Mouse (Mus musculus) left cerebral cortex, postnatal 25 days (tissue): ENCODE data around the gene Olfr577. TPM values are rescaled to one million over a fixed set of nuclear protein-coding genes. Genes with fewer than 3 reads are reported as not detected.

Experiments
- DNase-seq, 2 experiments: peaks; one replicate each; pipeline ENCODE4 v3.0.0; 2022; ENCODE audit warnings: low spot score in 2 of 2, mixed read lengths in 1 of 2
- intact Hi-C: fragments of 180-260 bp; cut with DNase I; formaldehyde crosslinking; loops from one replicate; pipeline ENCODE4 v1.15.1; 2025
- total RNA-seq, 2 experiments: library from RNA; stranded (reverse); gene quantifications; 2 replicates each; pipeline ENCODE4 v1.2.3; 2021

The Olfr577 gene
- not detected for total RNA-seq

DNA sequence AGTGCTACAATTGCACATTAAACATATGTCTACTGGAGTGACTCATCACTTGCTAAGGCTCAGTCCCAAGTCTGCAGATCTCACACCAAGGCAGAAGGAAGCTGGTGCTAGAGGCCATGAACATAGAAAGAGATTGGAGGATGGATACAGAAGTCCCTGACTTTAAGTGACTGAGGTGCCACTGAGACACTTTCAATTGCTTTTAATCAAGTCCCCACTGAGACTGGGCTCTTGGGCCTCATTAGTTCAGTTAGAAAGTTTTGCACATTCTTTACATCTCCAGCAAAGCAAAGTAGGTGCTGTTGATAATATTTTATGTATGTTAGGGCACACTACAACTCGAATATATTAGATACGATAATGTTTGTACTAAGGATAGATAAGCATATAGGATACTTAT lies at the start of gene Olfr577:
Gene Olfr577, minus strand, starts transcription at position 101 of the 400 bp plus-strand sequence.
- peak in 1 of 2 experiments; percentile 12 for DNase-seq
- intact Hi-C loops, result no loop called here

DNA sequence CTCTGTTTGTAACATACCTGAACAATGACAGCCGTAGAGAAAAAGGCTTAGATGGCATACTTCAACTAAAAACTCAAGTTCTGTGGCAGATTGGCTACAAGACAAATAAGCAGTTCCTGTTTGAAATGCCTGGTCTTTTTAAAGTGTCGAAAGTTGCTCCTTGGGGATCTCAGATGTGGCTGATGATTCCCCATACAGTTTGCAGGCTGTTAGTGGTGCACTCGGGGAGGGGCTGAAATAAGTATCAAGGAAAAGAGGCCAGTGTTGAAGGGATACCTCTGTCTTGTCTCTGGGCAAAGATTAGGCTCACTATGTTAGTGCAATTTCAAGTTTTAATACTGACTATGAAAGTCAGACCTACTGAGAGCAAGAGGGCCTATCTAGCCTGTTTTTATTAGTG lies 13.5 kb upstream of the Olfr577 start, which contains the start of gene Olfr578:
Gene Olfr578, minus strand, starts transcription at position 101 of the 400 bp plus-strand sequence.
- DNase-seq, result no peak
- intact Hi-C loops, result no loop called here

DNA sequence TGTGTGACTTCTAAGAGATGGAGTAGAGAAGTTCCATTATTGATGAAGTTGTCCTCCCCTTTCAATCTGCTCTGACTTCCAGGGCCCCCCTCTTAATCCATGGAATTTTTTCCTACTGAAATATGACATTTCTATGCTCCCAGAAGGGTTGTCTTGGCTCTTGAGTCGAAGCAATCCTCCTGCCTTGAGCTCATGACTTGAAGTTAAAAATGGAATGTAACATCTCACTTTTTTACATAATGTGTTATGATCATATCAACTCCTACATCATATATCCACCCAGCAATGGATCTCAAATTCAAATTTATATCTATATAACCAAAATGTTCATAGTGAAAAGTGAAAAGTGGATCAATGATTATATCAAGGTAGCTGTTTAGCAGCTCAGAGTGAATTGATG lies 1.3 kb downstream of the Olfr577 start:
- peak in 1 of 2 experiments; percentile 42 for DNase-seq
- intact Hi-C loops, result no loop called here

DNA sequence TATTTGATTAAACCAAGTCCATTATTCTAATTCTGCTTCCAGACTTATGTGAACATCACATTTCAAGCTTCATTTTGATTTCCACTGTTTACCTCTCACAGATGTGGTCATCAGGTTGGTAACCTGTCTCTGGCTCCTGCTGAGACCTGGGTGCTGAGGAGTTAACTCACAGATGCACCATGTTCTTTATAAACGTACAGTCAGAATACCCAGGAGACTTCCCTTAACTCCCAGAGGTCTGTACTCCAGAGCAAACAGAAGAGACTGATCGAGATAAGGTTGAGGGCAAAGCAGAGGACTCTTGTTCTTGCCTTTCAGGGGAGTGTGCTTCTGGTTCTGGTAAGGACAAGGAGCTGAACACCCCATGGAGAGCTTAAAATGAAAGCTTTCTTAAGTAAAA lies 13.4 kb downstream of the Olfr577 start, which contains the start of gene Olfr576:
Gene Olfr576, plus strand, starts transcription at position 301 of the 400 bp plus-strand sequence.
- DNase-seq, result no peak
- intact Hi-C loops, result no loop called here

GRCm38 (mm10) chr7:102958593-102958992 lies 17.1 kb downstream of the Olfr577 start, which contains the start of gene Olfr575:
Gene Olfr575, minus strand, starts transcription at chr7:102958775.
- DNase-seq, result no peak
- intact Hi-C loops, result no loop called here

DNA sequence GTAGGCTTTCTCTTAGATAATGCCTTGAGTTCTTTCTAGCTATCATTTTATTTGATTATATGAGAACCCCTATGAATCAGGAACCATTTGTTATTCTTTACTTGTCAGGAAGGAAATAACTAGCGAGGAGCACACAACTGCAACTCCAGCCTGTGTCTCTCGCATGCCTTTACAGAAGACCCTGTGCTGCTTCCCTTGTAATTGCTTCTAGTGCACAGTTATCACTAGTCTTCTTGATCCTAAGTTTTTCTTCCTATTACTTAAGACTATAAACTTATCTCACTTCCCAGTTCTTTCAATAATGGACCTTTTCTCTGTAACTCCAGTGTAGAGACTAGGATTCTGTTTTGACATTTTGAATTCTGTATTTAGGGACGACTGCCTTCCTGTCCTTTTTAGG lies 17.6 kb downstream of the Olfr577 start:
- no peak for DNase-seq
- intact Hi-C loops, result no loop called here

GRCm38 (mm10) chr7:102950732-102951131 lies 25.0 kb downstream of the Olfr577 start:
- DNase-seq, result no peak
- intact Hi-C loops, result no loop called here

DNA sequence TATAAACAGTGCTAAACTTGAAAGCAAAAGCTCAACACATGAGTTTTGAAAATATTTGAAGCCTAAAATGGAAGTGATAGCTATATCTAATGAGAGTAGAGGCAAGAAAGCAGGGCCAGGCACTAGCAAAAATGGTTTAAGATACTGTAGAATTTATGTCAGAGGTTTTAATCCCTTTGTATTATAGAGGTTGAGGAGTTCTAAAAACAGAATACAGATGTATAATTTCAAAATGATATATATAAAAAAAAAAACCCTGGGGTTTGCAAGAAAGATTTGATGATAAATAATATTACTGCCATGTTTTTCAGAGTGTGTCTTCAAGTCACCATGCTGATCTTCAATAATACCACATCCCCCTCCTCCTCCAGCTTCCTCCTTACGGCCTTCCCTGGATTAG lies 27.6 kb downstream of the Olfr577 start, which contains the start of gene Olfr574:
Gene Olfr574, plus strand, starts transcription at position 301 of the 400 bp plus-strand sequence.
- intact Hi-C loops, result no loop called here
- DNase-seq, result no peak

DNA sequence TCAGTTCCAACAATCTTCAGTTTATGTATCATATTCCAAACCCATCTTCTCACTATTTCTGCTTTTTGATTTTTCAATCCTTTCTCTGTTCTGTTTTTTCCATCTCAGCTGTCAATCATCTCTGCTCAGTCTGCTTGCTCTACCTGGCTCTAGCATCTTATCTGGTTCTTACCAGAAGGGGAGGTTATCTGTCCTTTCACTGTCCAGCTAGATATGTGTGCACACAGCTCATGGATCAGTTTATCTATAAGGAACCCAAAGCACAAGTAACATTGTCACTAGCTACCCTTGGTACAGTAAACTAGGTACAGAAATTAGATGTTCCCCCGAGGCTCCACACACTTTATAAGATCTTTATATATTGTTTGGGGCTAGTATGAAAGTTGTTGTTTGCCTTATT lies 32.3 kb downstream of the Olfr577 start:
- no peak for DNase-seq
- intact Hi-C loops, result no loop called here

DNA sequence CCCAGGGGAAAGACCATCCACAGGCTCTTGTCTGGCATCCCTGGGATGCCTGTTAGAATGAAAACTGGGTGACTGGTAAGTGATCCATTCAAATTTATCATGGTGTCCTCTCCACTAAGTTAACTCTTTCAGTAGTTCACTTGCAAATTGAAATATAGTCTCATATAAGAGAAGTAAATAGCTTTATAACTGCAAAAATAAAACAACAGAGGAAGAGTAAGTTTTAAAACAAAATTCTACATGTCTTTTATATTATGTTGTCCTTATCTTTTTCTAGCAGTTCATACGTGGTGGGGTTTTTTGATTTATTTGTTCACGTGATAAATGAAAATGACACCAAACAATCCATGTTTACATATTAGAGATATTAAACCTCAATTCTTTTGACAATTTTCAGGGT lies 33.3 kb downstream of the Olfr577 start, which contains the start of gene Olfr573-ps1:
Gene Olfr573-ps1, minus strand, starts transcription at position 101 of the 400 bp plus-strand sequence.
- intact Hi-C loops, result no loop called here
- no peak for DNase-seq

DNA sequence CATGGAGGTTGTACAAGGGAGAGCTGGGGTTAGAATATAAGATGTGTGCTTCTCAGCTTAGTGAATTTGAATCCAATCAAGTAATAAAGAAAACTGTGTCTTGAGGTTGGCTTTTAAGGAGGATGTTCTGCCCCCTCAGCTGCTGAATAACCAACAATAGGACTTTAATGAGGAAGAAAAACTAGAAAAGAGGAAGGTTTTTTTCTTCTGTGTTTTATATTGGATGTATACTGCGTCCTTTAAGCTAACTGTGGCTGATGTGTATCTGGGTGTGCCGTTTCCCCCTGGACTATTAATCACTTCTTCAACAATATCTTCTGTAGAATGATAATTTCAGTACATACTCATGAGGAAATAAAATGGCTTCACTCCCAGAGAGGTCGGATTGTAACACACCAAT lies 48.6 kb downstream of the Olfr577 start:
- no peak for DNase-seq
- intact Hi-C loops, result no loop called here

DNA sequence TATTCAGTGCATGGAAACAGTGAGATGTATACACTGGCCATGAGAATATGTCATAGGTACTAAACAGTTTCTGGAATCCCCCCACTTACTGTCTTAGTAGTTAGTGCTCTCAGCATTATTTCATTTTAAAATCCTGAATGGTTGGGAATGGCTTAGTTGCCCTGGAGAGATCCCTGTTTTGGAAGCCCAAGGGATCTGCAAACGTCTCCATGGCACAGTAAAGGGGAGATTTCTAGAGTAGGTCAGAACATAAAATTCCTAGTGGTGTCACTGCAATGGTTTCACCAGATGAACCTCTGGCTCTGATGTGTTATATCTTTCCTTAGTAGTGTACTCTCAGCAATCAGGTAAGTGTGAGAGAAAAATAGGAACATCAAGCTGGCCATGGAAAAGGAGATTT lies 51.6 kb downstream of the Olfr577 start, which contains the start of gene Olfr572:
Gene Olfr572, plus strand, starts transcription at position 301 of the 400 bp plus-strand sequence.
- no peak for DNase-seq
- intact Hi-C loops, result no loop called here

Other genes starting within 250 kb of the Olfr577 start
- not detected for gene Olfr559, start 248.5 kb downstream of the Olfr577 start, total RNA-seq
- under 1 TPM in 1 of 2 experiments, not detected in 1; 0.16 TPM for gene Olfr560, start 216.6 kb downstream of the Olfr577 start, total RNA-seq
- under 1 TPM; 0.57 to 0.92 TPM for gene Olfr78, start 216.5 kb downstream of the Olfr577 start, total RNA-seq
- not detected for gene Olfr561, start 204.7 kb downstream of the Olfr577 start, total RNA-seq
- gene Olfr564, start 172.5 kb downstream of the Olfr577 start, total RNA-seq, result not detected
- not detected for gene Olfr566, start 117.2 kb downstream of the Olfr577 start, total RNA-seq
- not detected for gene Olfr568, start 98.8 kb downstream of the Olfr577 start, total RNA-seq
- gene Olfr569, start 85.1 kb downstream of the Olfr577 start, total RNA-seq, result not detected
- gene Olfr570, start 81.4 kb downstream of the Olfr577 start, total RNA-seq, result not detected
- not detected for gene Olfr571, start 58.4 kb downstream of the Olfr577 start, total RNA-seq
- gene Olfr572, start 51.5 kb downstream of the Olfr577 start, total RNA-seq, result not detected
- gene Olfr573-ps1, start 33.4 kb downstream of the Olfr577 start, total RNA-seq, result not detected
- gene Olfr574, start 27.5 kb downstream of the Olfr577 start, total RNA-seq, result not detected
- not detected for gene Olfr575, start 17.2 kb downstream of the Olfr577 start, total RNA-seq
- not detected for gene Olfr576, start 13.3 kb downstream of the Olfr577 start, total RNA-seq
- gene Olfr578, start 13.4 kb upstream of the Olfr577 start, total RNA-seq, result not detected
- gene Olfr582, start 62.1 kb upstream of the Olfr577 start, total RNA-seq, result not detected
- gene Olfr583, start 75.4 kb upstream of the Olfr577 start, total RNA-seq, result not detected
- gene Olfr584, start 105.9 kb upstream of the Olfr577 start, total RNA-seq, result not detected
- not detected for gene Olfr585, start 121.8 kb upstream of the Olfr577 start, total RNA-seq
- gene Olfr586, start 149.7 kb upstream of the Olfr577 start, total RNA-seq, result not detected
- gene Olfr588-ps1, start 164.9 kb upstream of the Olfr577 start, total RNA-seq, result not detected
- not detected for gene Olfr589, start 180.4 kb upstream of the Olfr577 start, total RNA-seq
- not detected for gene Olfr591, start 202.4 kb upstream of the Olfr577 start, total RNA-seq
- not detected for gene Olfr592, start 208.9 kb upstream of the Olfr577 start, total RNA-seq
- gene Olfr593, start 235.9 kb upstream of the Olfr577 start, total RNA-seq, result not detected
- not detected for gene Olfr594, start 241.1 kb upstream of the Olfr577 start, total RNA-seq